Mouse (Mus musculus): Measurements from ENCODE around the gene Dcun1d3.

GRCm38 (mm10) chr7:119911727-119912126 is 15.6 kb upstream of the Dcun1d3 start:
- TF ChIP-seq CTCF (IDR thresholded peaks at IDR 0.05; ENCODE audit: low read depth, low read length) (no peak), POLR2A (IDR thresholded peaks at IDR 0.05; ENCODE audit: insufficient read depth, low read length) (no peak), EP300 (IDR thresholded peaks at IDR 0.05; ENCODE audit: insufficient read depth, low read depth, low read length) (no peak)

All from ES-Bruce4 (cell line).